Mouse (Mus musculus) G1E (cell line): ENCODE data around the gene Tdgf1.

ENCODE experiments used
- CTCF ChIP-seq: IDR thresholded peaks from 2 replicates; pipeline ENCODE4 v1.5.1; 2012; ENCODE audit warnings: low read depth, low read length, inconsistent platforms, mixed read lengths
- GATA1 ChIP-seq: IDR thresholded peaks from 2 replicates; pipeline ENCODE4 v1.6.1; 2012; ENCODE audit warnings: borderline replicate concordance, low read length, inconsistent platforms, mixed read lengths
- POLR2AphosphoS5 ChIP-seq: IDR thresholded peaks from 2 replicates; pipeline ENCODE4 v1.6.1; 2012; ENCODE audit warnings: low read depth, low read length, inconsistent platforms; ENCODE audit not compliant: insufficient replicate concordance

DNA sequence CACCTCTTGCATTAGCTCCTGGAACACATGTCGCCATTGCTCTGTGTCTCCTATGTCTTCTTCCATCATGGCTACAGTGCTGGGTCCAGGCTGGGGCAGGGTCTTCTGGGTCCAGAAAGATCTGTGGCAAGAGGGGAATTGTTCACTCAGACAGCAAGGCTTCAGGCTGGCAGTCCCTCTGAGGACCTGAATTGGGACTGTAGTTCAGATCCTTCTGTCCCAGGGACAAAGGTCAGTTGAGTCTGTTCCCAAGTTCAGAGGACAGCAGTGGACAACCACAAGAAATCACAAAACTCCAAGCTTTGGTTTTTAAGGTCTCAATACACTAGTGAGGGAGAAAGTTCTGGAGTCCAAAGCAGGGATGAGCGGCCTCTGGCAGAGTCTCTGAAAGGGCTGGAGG lies 43.6 kb upstream of the Tdgf1 start:
- no peak for TF ChIP-seq CTCF
- no peak for TF ChIP-seq GATA1
- no peak for TF ChIP-seq POLR2AphosphoS5
